Mouse (Mus musculus) olfactory bulb, adult 2 months (tissue): ENCODE results near the gene Kdm8. TPM values are rescaled to one million over a fixed set of nuclear protein-coding genes. Genes with fewer than 3 reads are reported as not detected.
A peak's percentile ranks its signal among the peaks of the same experiment; 100 is the strongest.

ENCODE experiments used
- H3K27ac ChIP-seq: fragments of 200-500 bp; 2 replicates; pipeline ENCODE4 v1.5.1; 2012; ENCODE audit warnings: low read depth, low read length; ENCODE audit not compliant: insufficient read depth
- H3K4me1 ChIP-seq: fragments of 200-500 bp; 2 replicates; pipeline ENCODE4 v1.6.1; 2012; ENCODE audit warnings: low read length; ENCODE audit not compliant: control insufficient read depth, insufficient read depth
- H3K4me3 ChIP-seq: fragments of 200-500 bp; 2 replicates; pipeline ENCODE4 v1.5.1; 2012; ENCODE audit warnings: mild to moderate bottlenecking, low read depth, low read length, moderate library complexity; ENCODE audit not compliant: insufficient read depth
- CTCF ChIP-seq: fragments of 200-500 bp; IDR thresholded peaks from 2 replicates; pipeline ENCODE4 v1.5.1; 2012; ENCODE audit warnings: low read depth, mild to moderate bottlenecking, low read length, moderate library complexity; ENCODE audit not compliant: insufficient read depth
- POLR2A ChIP-seq: fragments of 200-500 bp; IDR thresholded peaks from 2 replicates; pipeline ENCODE4 v1.6.1; 2012; ENCODE audit warnings: mild to moderate bottlenecking, low read depth, low read length, moderate library complexity; ENCODE audit not compliant: insufficient read depth
- WGBS: fragments of 180-500 bp; shearing (Covaris S2); methylation state at CpG from one replicate; pipeline ENCODE4 v1.1.7; 2018; 5-methylcytosine and 5-hydroxymethylcytosine counted together
- polyA plus RNA-seq: library from polyadenylated mRNA; stranded (reverse); fragments of >200 nt; gene quantifications from 2 replicates; pipeline ENCODE4 v1.2.4, GENCODE M21; 2012; ENCODE audit warnings: low replicate concordance; ENCODE audit not compliant: missing spikeins, insufficient read depth, insufficient read length

The Kdm8 gene
- not detected in 2 replicates for polyA plus RNA-seq

DNA sequence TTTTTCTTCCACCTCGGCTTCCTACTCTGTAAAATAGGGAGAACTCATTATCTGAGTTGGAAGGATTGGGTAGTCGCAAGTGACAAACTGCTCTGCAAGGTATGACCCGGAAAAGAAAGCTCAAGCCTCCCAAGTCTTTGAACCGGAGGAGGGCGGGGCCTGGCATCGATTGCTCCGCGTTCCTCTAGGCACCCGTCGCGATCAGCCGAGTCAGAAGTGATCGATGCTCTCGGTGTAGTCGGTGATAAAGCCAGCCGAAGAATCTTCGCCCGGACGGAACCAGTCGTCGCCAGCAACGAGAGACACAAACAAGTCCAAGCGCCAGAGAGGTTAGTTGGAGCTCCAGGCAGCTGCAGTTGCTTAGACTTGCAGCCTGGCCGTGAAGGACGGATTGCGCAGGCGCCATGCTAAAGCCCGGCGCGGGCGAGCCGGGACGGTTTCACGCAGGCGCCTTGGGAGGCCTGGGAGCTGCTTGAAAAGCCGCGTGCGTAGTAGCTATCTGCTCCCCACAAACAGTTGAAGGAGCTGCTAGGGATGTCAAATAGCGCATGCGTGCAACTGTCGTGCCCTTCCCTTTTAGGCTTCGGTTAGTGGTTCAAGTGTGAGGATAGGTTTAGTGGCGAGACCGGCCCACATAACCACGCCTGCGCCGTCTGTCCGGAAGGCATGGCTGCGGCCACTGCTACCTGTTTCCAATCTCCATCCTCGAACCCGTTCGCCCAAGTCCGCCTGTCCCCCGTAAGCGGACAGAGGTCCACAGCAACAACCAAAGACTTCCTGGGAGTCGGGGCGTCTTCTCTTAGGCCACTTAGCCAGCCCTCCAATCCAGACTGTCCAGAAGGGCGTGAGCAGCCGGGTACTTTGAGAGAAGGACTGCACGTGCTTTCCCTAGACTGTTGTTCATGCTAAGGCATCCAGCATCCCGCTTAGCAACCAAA, at the start of gene Kdm8:
Gene Kdm8 (plus strand): TSS at position 213 of the 938 bp plus-strand sequence.
- under 1% methylated on average over 61 of the region's 61 CpGs for WGBS
- H3K4me1 ChIP-seq: peaks cover 10% of the 10 kb centered on the region
- peak within 1 kb of the TSS; percentile 62 for H3K4me3 ChIP-seq
- H3K27ac ChIP-seq: peak within 1 kb of the TSS; percentile 98
- TF ChIP-seq POLR2A (peak; percentile 41), CTCF (no peak)

DNA sequence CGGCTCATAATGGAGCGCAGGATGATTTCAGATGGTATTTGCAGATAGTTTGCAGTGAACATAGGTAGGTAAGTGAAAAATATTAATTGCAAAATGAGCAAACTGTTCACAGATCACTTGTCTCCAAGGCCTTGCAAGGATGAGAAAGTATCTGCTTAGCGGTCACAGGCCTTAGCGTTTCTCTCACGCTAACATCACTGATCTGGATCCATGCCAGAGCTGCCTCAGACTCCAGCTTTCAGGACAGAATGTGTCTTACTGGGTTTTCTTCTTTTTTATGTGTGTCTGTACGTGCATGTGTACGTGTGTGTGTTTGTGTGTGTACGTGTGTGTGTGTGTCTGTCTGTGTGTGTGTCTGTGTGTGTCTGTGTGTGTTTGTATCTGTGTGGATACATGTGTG, 46.4 kb upstream of the Kdm8 start:
- WGBS: 83% methylated on average over 8 of the region's 8 CpGs
- no peak for TF ChIP-seq CTCF
- no peak for TF ChIP-seq POLR2A

DNA sequence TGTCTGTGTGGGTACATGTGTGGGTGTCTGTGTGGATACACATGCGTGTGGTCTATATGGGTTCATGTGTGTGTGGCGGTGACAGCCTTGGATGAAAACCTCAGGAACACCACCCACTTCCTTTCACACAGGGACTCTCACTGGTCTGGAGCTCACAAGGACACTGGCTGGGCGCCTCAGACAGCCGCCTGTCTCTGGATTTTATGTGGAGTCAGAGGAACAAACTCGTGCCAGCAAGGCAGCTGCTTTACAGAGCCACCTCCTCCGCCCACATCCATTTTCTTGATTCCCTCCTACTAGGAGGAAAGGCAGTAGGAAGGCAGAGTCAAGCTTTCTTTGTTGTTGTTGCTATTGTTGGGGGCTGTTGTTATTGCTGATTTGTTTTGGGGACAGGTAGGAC, 45.8 kb upstream of the Kdm8 start:
- TF ChIP-seq CTCF: no peak
- TF ChIP-seq POLR2A: no peak
- 36% methylated on average over 6 of the region's 6 CpGs for whole genome bisulfite sequencing
- peaks cover 6% of the 10 kb centered on the region for H3K4me1 ChIP-seq
- no peak overlapping the region for H3K27ac ChIP-seq
- H3K4me3 ChIP-seq: no peak overlapping the region

More for the DNA sequence above, 46.4 kb upstream of the Kdm8 start:
- Histone ChIP-seq H3K27ac (no peak overlapping the region), H3K4me1 (peaks cover 8% of the 10 kb centered on the region), H3K4me3 (no peak overlapping the region)

- H3K4me1 ChIP-seq: peaks cover 8% of the 10 kb centered on the region
- H3K27ac ChIP-seq: no peak overlapping the region
- 82% methylated on average over 6 of the region's 6 CpGs for WGBS
- TF ChIP-seq CTCF (no peak), POLR2A (no peak)
- no peak overlapping the region for H3K4me3 ChIP-seq
These were observed 37.3 kb upstream of the Kdm8 start for GRCm38 (mm10) chr7:125407136-125407535.

DNA sequence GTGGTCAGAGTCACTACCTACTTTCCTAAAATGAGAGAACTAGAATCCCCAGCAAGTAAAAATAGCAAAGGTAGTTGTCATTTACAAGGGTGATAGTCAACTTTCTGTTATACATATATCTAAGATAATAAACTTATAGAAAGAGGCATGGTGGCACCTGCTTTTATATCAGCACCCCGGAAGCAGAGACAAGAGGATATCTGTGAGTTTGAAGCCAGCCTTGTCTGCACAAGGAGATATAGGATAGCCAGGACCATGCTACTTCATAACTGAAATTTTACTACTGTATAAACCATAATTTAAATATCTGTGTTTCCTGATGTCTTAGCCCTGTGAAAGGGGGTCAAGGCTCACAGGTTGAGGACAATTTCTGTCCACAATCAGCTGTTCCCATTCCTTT, 29.4 kb upstream of the Kdm8 start:
- H3K27ac ChIP-seq: no peak overlapping the region
- 100% methylated on average over 1 of the region's 1 CpGs for WGBS
- no peak overlapping the region for H3K4me3 ChIP-seq
- TF ChIP-seq CTCF (no peak), POLR2A (no peak)
- peaks cover 7% of the 10 kb centered on the region; the same call in 1 of the 2 replicates for H3K4me1 ChIP-seq

DNA sequence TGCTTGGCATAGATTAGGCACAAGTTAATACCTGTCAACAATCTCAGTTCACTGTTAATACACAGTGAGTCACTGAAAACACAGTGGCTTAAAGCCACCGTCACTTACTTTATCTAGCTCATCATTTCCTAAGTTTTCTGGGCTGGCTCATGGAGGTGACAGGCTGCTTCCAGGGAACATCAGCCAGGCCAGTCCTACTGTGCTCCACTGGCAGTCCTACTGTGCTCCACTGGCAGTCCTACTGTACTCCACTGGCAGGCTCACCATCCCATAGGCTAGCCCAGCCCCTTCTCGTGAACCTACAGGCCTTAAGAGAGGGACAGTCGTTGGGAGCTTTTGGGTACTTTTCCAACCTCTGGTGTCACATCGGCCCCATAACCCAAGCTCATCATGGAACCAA, 28.7 kb upstream of the Kdm8 start:
- H3K4me3 ChIP-seq: no peak overlapping the region
- H3K4me1 ChIP-seq: peaks cover 7% of the 10 kb centered on the region; the same call in 1 of the 2 replicates
- TF ChIP-seq POLR2A (no peak), CTCF (no peak)
- 91% methylated on average over 4 of the region's 4 CpGs for WGBS
- no peak overlapping the region for H3K27ac ChIP-seq

GRCm38 (mm10) chr7:125416762-125417161, 27.7 kb upstream of the Kdm8 start:
- Histone ChIP-seq H3K27ac (no peak overlapping the region), H3K4me1 (peaks cover 7% of the 10 kb centered on the region; the same call in 1 of the 2 replicates), H3K4me3 (no peak overlapping the region)
- 55% methylated on average over 5 of the region's 5 CpGs for WGBS
- no peak for TF ChIP-seq POLR2A
- TF ChIP-seq CTCF: no peak

DNA sequence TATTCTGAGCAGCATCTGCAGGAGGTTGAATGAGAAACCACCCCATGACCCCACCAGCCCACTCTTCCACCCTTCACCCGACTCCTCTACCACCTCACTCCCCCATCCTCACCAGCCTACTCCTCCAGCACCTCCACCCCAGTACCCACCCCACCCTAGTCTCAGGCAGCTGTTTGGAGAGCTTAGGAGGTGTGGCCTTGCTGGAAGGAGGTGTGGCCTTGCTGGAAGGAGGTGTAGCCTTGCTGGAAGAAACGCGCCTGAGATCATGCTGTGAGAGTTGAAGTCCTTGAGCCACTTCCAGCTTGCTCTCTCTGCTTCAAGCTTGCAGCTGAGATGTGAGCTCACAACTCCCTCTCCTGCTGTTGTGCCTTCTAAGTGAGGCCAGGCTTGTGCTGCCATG, 26.1 kb upstream of the Kdm8 start:
- TF ChIP-seq CTCF (no peak), POLR2A (no peak)
- Histone ChIP-seq H3K4me3 (no peak overlapping the region), H3K27ac (no peak overlapping the region), H3K4me1 (peaks cover 7% of the 10 kb centered on the region; the same call in 1 of the 2 replicates)
- WGBS: 40% methylated on average over 3 of the region's 3 CpGs

DNA sequence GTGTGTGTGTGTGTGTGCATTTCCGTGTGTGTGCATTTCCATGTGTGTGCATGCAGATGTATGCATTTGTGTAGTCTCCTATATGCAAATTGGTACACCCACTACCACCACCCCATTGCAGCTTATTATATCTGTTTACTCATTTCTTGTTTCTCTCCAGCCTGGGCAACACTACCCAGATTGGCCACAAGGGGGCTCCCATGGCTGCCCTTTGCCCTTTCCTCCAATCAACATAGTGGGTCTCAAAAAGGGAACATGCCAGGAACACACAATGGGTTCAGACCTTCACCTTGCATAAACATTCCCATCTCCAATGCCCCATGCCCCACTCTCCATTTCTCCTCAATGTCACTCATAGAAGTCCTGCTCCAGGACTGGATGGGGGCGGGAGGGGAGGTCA, 24.3 kb upstream of the Kdm8 start:
- Histone ChIP-seq H3K27ac (no peak overlapping the region), H3K4me1 (peaks cover 7% of the 10 kb centered on the region; the same call in 1 of the 2 replicates), H3K4me3 (no peak overlapping the region)
- 58% methylated on average over 2 of the region's 2 CpGs for WGBS
- TF ChIP-seq CTCF: no peak
- no peak for TF ChIP-seq POLR2A
